Mouse (Mus musculus) spleen, adult 2 months (tissue): ENCODE results near the gene Kcnt1. TPM values are rescaled to one million over a fixed set of nuclear protein-coding genes. Genes with fewer than 3 reads are reported as not detected.

Experiments used
- DNase-seq, 2 experiments: peaks; one replicate each; pipeline versions ENCODE4 v3.0.0 to v3.0.0-alpha.2; 2012 to 2021; ENCODE audit warnings: low spot score in 2 of 2, low read depth in 1 of 2
- H3K27ac ChIP-seq: fragments of 200-500 bp; 2 replicates; pipeline ENCODE4 v1.5.1; 2012; ENCODE audit warnings: low read length, inconsistent platforms; ENCODE audit not compliant: insufficient read depth
- H3K27me3 ChIP-seq: fragments of 200-500 bp; 2 replicates; pipeline ENCODE4 v1.6.1; 2012; ENCODE audit warnings: mild to moderate bottlenecking, moderate library complexity, low read length, inconsistent platforms; ENCODE audit not compliant: control insufficient read depth, insufficient read depth
- H3K36me3 ChIP-seq: fragments of 200-500 bp; 2 replicates; pipeline ENCODE4 v1.6.1; 2012; ENCODE audit warnings: mild to moderate bottlenecking, low read length, inconsistent platforms; ENCODE audit not compliant: control insufficient read depth, insufficient read depth
- H3K4me1 ChIP-seq: fragments of 200-500 bp; 2 replicates; pipeline ENCODE4 v1.6.1; 2011; ENCODE audit warnings: inconsistent platforms; ENCODE audit not compliant: control insufficient read depth, insufficient read depth, insufficient read length
- H3K4me3 ChIP-seq: fragments of 200-500 bp; 2 replicates; pipeline ENCODE4 v1.5.1; 2011; ENCODE audit warnings: mild to moderate bottlenecking, inconsistent platforms; ENCODE audit not compliant: insufficient read depth, insufficient read length; ENCODE audit errors: extremely low read depth
- CTCF ChIP-seq: fragments of 200-500 bp; IDR thresholded peaks from 2 replicates; pipeline ENCODE4 v1.5.1; 2011; ENCODE audit warnings: mild to moderate bottlenecking, inconsistent platforms; ENCODE audit not compliant: insufficient read depth, insufficient read length, insufficient replicate concordance; ENCODE audit errors: extremely low read depth
- POLR2A ChIP-seq: fragments of 200-500 bp; IDR thresholded peaks from 2 replicates; pipeline ENCODE4 v1.6.1; 2011; ENCODE audit warnings: low read depth, low read length, inconsistent platforms
- WGBS: fragments of 180-500 bp; shearing (Covaris S2); methylation state at CpG from one replicate; pipeline ENCODE4 v1.1.7; 2018; 5-methylcytosine and 5-hydroxymethylcytosine counted together
- polyA plus RNA-seq: library from polyadenylated mRNA; depleted of rRNA; stranded (reverse); fragments of >200 nt; gene quantifications from 2 replicates; pipeline ENCODE4 v1.2.3, GENCODE M21; 2012; rRNA removed

Gene Kcnt1
- polyA plus RNA-seq, 1 experiment, result 0.40 TPM

DNA sequence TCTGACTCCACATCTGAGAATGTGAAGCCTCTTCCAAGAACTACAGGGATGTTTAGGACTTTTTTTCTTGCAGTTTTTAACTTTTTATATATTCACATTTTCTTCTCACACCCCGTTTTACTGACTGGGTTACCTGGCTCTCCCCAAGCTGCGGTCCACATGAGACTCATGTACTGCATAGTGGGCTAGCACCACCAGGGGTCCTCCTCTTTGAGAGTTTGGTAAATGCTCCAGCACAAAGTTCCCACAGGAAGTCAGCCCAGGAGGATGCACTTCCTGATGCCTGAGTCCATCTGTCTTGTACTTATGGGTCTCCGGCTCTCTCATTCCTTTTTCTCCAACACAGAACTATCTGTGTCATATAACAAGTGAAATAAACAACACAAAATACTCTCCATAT is 84.4 kb downstream of the Kcnt1 start:
- Histone ChIP-seq H3K4me3 (no peak overlapping the region), H3K36me3 (peaks cover 12% of the 10 kb centered on the region), H3K27me3 (no peaks in the 10 kb centered on the region), H3K27ac (no peak overlapping the region), H3K4me1 (no peaks in the 10 kb centered on the region; the same call in 1 of the 2 replicates)
- TF ChIP-seq POLR2A, result no peak
- TF ChIP-seq CTCF, result no peak
- 86% methylated on average over 3 of the region's 3 CpGs for WGBS
- DNase-seq, result no peak

DNA sequence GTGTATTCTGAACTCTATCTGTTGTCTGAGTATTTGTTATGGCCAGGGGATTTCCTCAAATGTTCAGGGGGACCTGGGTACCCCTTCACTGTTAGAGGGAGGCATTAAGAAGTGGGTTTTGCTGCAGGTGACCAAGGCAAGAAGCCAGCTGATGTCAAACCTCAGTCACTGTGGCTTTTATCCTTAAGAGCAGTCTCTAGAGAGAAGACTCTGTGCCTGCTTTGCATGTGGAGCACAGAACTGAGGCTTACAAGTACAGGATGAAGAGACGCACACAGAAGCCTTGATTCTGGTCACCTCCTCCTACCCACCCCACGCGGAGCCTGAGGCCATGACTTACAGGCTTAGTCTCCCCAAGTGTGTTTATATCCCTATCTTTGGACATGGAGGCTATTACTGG is 85.8 kb downstream of the Kcnt1 start:
- WGBS, result 84% methylated on average over 3 of the region's 3 CpGs
- H3K27ac ChIP-seq, result no peak overlapping the region
- H3K4me1 ChIP-seq, result no peaks in the 10 kb centered on the region; the same call in 1 of the 2 replicates
- no peak overlapping the region for H3K4me3 ChIP-seq
- H3K27me3 ChIP-seq, result no peaks in the 10 kb centered on the region
- peaks cover 4% of the 10 kb centered on the region for H3K36me3 ChIP-seq
- TF ChIP-seq CTCF (no peak), POLR2A (no peak)
- no peak for DNase-seq

Other genes with a start within 250 kb of the Kcnt1 start
- not detected in 2 replicates for gene Ccdc183, start 246.1 kb upstream of the Kcnt1 start, polyA plus RNA-seq
- 16.4 and 16.8 TPM in 2 replicates for gene Tmem141, start 241.7 kb upstream of the Kcnt1 start, polyA plus RNA-seq
- 71.2 and 120 TPM in 2 replicates for gene Fcna, start 235.7 kb upstream of the Kcnt1 start, polyA plus RNA-seq
- not detected in 2 replicates for gene Lcn8, start 210.6 kb upstream of the Kcnt1 start, polyA plus RNA-seq
- not detected in 2 replicates for gene Lcn5, start 205.8 kb upstream of the Kcnt1 start, polyA plus RNA-seq
- gene Lcn6, start 186.9 kb upstream of the Kcnt1 start, polyA plus RNA-seq, result not detected in 2 replicates
- not detected in 2 replicates for gene Lcn10, start 181.0 kb upstream of the Kcnt1 start, polyA plus RNA-seq
- not detected in 2 replicates for gene Obp2a, start 163.7 kb upstream of the Kcnt1 start, polyA plus RNA-seq
- 55.3 and 83.7 TPM in 2 replicates for gene Bmyc, start 157.0 kb upstream of the Kcnt1 start, polyA plus RNA-seq
- not detected in 2 replicates for gene Obp2b, start 126.7 kb upstream of the Kcnt1 start, polyA plus RNA-seq
- not detected in 2 replicates for gene Lcn3, start 98.2 kb upstream of the Kcnt1 start, polyA plus RNA-seq
- gene Lcn11, start 86.7 kb upstream of the Kcnt1 start, polyA plus RNA-seq, result not detected in 2 replicates
- not detected in 2 replicates for gene Gm13539, start 81.5 kb upstream of the Kcnt1 start, polyA plus RNA-seq
- gene Glt6d1, start 47.9 kb upstream of the Kcnt1 start, polyA plus RNA-seq, result not detected in 2 replicates
- gene Lcn9, start 40.6 kb upstream of the Kcnt1 start, polyA plus RNA-seq, result not detected in 2 replicates
- not detected in 2 replicates for gene Sohlh1, start 16.5 kb upstream of the Kcnt1 start, polyA plus RNA-seq
- 5.3 and 6.5 TPM in 2 replicates for gene Camsap1, start 119.5 kb downstream of the Kcnt1 start, polyA plus RNA-seq
- 69.1 and 80.2 TPM in 2 replicates for gene Ubac1, start 158.0 kb downstream of the Kcnt1 start, polyA plus RNA-seq